Mouse (Mus musculus): ENCODE measurements around the gene Akap2.

- TF ChIP-seq POLR2AphosphoS2 (IDR thresholded peaks at IDR 0.05; ENCODE audit: insufficient read length, low read depth): no peak
- TF ChIP-seq POLR2A (IDR thresholded peaks at IDR 0.05; ENCODE audit: insufficient read length, low read depth): no peak
- TF ChIP-seq USF1 (IDR thresholded peaks at IDR 0.05; ENCODE audit: low read depth): no peak
- no peak for TF ChIP-seq TCF12 (IDR thresholded peaks at IDR 0.05; ENCODE audit: insufficient read depth, poor library complexity, severe bottlenecking)
- TF ChIP-seq CEBPB (IDR thresholded peaks at IDR 0.05; ENCODE audit: insufficient read depth, poor library complexity, severe bottlenecking): no peak
- no peak for TF ChIP-seq TCF3 (IDR thresholded peaks at IDR 0.05; ENCODE audit: insufficient read length, low read depth)
- no peak for TF ChIP-seq MYOD1 (IDR thresholded peaks at IDR 0.05; ENCODE audit: control insufficient read depth in 1 of 3, insufficient read length in 2 of 3, low read depth in 2 of 3)
- no peak for TF ChIP-seq MAX (IDR thresholded peaks at IDR 0.05; ENCODE audit: low read depth)
- no peak for TF ChIP-seq SRF (IDR thresholded peaks at IDR 0.05; ENCODE audit: control insufficient read depth, insufficient read length, low read depth)
- TF ChIP-seq REST (IDR thresholded peaks at IDR 0.05; ENCODE audit: insufficient read depth, insufficient read length): no peak
- no peak for TF ChIP-seq E2F4 (IDR thresholded peaks at IDR 0.05; ENCODE audit: insufficient read depth)
Observed at GRCm38 (mm10) chr4:57675387-57675786, 42.1 kb upstream of the Akap2 start.
